Mouse (Mus musculus) gastrocnemius, postnatal 25 days (tissue): ENCODE results near the gene Prr15l. TPM values are rescaled to one million over a fixed set of nuclear protein-coding genes. Genes with fewer than 3 reads are reported as not detected.

Experiments
- DNase-seq: peaks from one replicate; pipeline ENCODE4 v3.0.0; 2022
- long read RNA-seq, 2 experiments: library from polyadenylated mRNA; stranded (forward); transcript quantifications; one replicate each; pipeline ENCODE4 v2.0.0; 2021
- total RNA-seq, 2 experiments: library from RNA; stranded (reverse); gene quantifications; 1 replicate in 1 of 2; 2 replicates in 1 of 2; pipeline ENCODE4 v1.2.3; 2021

The Prr15l gene
- total RNA-seq = not detected
- long read RNA-seq, experiment 1 = 0 reads
- long read RNA-seq, experiment 2 = 0 reads

DNA sequence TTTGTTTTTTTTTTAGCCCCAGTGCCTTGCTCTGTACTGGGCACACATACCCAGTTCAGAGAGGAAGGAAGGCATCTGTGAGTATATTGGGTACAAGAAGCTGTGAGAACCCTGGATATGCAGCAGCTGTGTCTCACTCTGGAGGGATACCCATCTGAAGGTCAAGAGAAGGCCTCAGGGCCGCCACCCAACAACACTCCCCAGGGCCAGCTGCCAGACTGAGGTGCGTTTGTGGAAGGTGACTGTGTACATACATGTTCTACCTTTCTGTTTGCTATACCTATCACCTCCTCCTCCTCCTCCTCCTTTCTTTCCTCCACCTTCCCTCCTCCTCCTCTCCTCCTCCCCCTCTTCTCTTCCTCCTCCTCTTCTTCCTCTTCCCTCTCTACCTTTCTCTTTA is at the start of gene Prr15l:
Gene Prr15l (plus strand): TSS at position 17 of the 400 bp plus-strand sequence.
- no peak for DNase-seq

- DNase-seq = no peak
These were observed 49.2 kb upstream of the Prr15l start for GRCm38 (mm10) chr11:96878715-96879114.

- DNase-seq = no peak
These were observed 48.5 kb upstream of the Prr15l start for GRCm38 (mm10) chr11:96879359-96879758.

DNA sequence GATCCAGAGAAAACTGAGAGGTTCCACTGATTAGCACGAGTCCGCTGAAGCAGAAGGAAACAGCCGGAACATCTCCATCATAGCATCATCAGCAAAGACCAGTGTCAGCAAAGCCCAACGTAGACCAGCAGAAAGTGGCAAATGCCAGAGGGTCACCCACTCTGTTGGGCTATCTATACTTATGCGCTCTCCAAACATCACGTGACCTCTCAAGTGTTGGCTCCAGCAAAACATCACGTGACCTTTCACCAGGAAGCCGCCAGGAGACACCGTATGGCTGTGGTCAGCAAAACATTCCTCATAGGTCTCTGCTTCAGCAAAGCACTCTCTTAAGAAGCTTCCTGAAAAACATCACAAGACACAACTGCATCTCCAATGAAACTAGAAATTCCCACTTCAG is 47.6 kb upstream of the Prr15l start:
- DNase-seq = no peak

DNA sequence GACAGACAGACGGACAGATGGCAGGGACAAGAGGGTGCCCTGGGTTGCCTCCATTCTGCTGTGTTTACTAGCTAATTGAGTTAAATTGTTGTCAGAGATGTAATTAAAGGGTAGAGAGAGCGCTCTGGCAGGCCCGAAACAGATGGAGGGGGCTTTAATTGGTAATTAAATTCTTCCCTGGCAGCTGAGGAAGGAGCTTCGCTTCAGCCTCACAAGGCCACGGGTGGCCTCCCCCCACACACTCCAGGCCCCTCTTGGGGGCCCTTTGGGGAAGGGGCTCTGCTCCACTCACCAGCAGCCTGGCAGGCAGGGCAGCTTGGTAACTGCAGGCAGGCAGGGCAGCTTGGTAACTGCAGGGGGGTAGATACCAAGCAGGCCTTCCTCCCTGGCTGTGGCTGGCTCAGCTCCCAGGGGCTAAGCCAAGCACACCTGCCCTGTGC is 42.0 kb upstream of the Prr15l start:
- no peak for DNase-seq

GRCm38 (mm10) chr11:96886942-96887546 is 40.9 kb upstream of the Prr15l start:
- no peak for DNase-seq

DNA sequence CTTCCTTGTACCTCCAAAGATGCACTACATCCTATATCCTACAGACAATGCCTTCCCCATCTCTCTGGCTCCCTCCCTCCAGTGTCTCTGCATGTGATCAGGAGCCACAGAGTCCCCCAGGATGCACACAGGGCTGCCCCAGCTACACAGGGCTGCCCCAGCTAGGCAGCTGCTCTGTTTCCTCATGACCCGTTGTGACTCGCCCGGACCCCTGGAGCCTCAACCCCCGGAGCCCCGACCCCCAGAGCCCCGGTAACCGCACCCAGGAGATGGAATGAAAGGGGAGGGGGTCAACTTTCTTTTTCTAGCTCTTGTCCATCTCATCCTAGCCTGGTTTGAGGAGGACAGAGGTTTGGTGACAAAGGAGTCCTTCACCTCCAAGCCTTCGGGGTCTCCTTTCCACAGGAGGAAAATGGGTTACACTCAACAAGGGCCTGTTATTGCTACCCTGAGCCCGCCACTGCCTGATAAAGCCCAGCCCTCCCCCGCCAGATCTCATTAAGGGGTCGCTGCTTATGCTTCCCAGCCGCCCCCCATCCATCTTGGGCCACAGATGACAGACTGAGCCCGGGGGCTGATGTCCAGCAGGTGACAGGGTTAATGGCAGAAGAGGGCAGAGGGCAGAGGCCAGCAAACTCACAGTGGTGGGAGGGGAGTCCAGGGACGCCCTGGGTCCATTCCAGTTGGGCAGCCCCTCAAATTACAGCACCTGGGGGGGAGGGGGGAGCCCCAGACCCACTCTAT is 35.9 kb upstream of the Prr15l start:
- DNase-seq = no peak

- DNase-seq = no peak
These were observed 34.6 kb upstream of the Prr15l start for GRCm38 (mm10) chr11:96893203-96893842.

DNA sequence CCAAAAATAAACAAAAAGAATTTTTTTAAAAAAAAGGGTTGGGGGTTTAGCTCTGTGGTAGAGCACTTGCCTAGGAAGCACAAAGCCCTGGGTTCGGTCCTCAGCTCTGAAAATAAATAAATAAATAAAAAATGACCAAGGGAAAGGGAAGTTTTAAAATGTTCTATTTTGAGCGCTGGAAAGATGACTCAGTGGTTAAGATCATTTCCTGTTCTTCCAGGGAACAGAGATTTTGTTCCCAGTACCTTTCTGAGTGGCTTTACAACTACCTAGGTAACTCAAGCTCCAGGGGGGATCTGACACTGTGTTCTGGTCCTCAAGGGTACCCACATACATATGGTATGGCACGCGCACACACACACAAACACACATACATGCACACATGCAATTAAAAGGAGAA is 32.0 kb upstream of the Prr15l start:
- no peak for DNase-seq

DNA sequence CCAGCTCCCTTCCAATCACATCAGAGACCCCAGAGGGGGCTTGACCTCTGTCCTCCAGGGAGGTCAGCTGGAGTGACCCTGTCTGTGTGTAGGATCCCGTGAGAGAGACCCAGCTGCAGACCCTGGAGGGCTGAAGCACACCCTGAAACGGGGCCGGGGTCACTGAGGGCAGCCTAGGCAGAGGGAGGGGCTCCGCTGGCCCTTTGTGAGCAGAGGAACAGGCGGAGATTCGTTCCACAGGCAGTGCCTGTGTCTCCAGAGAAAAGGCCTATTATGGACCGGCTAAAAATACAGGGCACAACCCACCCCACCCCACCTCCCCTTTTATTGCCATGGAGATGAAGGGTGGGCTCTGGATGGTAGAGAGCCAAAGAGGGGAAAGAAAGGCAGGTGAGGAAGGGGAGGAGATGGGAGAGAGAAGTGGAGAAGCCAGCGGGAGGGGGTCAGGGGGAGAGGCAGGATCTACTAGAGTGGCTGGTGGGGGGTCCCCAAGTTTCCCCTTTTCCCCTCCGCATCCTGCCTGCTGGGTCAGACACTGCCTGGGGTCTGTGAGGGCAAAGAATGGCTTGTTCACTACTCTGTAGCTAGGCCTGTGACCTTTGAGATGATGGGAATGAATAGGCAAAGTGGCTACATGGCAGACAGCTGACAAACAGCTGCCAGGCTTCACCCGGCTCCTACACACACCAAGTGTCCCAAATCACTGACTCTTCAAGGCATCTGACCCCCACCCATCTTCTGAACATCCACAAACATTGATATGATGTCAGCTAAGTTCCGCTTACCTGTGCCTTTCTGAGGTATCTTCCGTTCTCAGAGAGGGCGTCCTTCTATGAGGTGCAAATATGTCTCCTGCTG is 28.2 kb upstream of the Prr15l start:
- no peak for DNase-seq

- DNase-seq = no peak
These were observed 26.6 kb upstream of the Prr15l start for GRCm38 (mm10) chr11:96901332-96901731.

- no peak for DNase-seq
These were observed 25.0 kb upstream of the Prr15l start for GRCm38 (mm10) chr11:96902639-96903635.

DNA sequence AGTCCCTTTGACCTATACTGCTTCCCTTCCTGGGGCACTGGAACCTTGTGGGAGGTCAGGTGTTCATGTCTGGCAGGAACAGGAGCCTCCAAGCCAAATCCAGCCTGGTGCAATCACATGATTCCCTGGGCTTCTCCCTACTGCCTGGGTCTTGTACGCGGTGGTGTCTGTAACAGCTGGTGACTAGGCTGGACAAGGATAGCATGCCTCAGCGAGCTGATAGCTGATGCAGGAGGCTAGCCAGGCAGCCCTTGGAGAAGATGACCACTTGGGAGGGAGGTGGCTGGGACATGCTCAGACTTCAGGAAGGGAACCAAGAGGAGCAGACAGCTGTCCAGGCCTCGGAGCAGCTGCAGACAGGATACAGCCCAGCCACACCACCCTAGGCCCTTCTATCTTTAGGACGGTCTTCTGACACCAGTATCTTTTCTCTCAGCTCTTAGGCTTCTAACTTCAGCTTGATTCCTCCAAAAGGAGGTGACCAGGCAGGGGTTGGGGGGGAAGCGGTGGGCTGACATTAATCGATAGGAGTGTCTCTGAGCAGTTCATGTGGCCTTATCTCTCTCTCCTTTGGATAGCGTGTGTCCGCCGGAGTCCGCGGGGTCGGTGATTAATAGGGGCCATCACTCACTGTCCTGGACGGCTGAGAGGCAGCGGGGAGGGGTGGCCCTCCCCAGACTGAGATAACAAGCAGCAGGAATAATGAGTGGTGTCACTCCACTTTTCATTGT is 21.3 kb upstream of the Prr15l start:
- peak; percentile 88 for DNase-seq

DNA sequence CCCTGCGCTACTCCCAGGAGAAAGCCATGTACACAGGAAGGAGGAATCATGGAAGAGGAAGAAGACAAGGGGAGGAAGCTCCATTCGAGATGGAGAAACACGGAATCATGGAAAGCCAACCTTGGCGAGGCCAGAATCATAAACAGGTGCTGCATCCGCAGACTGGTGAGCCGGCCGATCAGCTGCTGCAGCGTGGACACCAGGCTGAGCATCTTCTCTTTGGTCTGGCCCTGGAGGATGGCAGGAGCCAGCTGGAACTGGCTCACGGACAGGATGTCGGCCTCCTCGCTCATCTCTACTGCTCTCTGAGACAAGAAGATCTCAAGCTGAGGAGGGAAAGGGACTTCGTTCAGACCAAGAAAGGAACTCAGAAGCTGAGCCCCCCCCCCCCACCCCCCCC is 19.3 kb upstream of the Prr15l start:
- no peak for DNase-seq

DNA sequence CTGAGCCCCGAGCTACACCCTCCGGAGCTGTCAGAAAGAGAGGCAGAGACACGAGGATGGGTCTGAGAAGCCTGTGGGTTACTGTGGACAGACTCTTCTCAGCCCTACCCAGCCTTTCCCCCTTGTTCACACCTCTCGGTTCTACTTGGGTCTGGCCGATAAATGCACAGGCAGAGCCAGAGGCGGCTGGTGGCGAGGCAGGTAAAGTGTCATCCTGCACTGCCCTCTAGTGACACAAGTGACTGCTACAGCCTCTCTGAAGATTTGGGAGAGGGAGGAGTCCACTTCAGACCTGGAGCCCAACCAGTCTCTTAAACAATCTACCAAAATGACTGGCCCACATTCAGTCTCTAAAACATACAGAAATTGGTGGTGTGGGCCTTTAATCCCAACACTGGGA is 17.9 kb upstream of the Prr15l start:
- DNase-seq = peak; percentile 70

GRCm38 (mm10) chr11:96912682-96913081 is 15.2 kb upstream of the Prr15l start:
- no peak for DNase-seq

DNA sequence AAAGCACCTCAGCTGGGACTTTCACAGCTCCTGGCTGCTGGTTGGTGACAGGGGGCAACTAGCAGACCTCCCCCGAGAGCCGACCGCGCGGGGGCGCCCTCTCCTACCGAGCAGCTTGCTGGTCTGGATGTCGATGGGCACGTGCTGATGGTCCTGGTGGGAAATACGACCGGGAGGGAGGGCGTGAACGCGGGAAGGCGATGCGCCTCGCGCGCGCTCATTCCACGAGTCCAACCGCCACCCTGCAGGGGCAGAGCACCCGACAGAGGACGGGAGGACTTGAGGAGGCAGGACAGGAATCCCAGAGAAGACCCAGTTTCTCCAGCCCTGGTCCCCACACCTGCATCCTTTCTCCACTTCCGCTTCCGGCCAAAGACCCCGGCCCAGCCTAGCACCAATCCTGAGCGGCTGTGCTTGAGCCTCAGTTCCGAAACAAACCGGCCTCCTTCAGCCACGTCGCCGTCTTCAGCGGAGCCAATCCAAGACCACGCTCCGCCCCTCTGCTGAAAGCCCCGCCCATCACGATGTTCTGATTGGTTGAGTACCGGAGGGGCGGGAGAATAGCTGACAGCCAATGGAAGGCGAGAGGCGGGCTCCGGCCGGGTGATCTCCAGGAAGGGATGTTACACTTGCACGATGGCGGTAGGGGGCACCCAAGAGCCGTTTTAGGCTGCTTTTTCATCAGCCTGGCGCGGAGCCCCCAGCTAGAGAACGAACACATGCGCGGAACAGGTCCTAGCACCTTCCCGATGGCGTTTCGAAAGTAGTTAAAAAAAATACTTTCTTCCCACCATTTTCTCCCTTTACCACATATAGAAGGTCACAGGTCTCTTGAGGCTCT is 11.6 kb upstream of the Prr15l start, which contains the start of gene Cdk5rap3:
Gene Cdk5rap3 (minus strand): TSS at position 453 of the 841 bp plus-strand sequence.
- DNase-seq = peak; percentile 99

- no peak for DNase-seq
These were observed 11.0 kb upstream of the Prr15l start for GRCm38 (mm10) chr11:96916885-96917396.

- DNase-seq = no peak
These were observed 10.5 kb upstream of the Prr15l start for GRCm38 (mm10) chr11:96917415-96917814.
